Mouse (Mus musculus) stomach, postnatal 0 days (tissue): ENCODE data around the gene Rsbn1l. TPM values are rescaled to one million over a fixed set of nuclear protein-coding genes. Genes with fewer than 3 reads are reported as not detected.

ENCODE experiments used
- ATAC-seq: fragments of 200-750 bp; cut with Nextera tagmentation; 2 replicates; pipeline ENCODE4 v1.8.0; 2017; ENCODE audit not compliant: low FRiP score, low TSS enrichment
- DNase-seq: peaks from one replicate; pipeline ENCODE4 v3.0.0-alpha.2; 2016; ENCODE audit warnings: low spot score
- H3K27ac ChIP-seq: fragments of 300-500 bp; sonication (generic); replicated peaks from 2 replicates; pipeline ENCODE4 v1.5.1; 2014; ENCODE audit warnings: mild to moderate bottlenecking, control low read depth
- H3K27me3 ChIP-seq: fragments of 300-500 bp; sonication (generic); 2 replicates; pipeline ENCODE4 v1.6.1; 2014; ENCODE audit warnings: low read length; ENCODE audit not compliant: control insufficient read depth, insufficient read depth
- H3K36me3 ChIP-seq: fragments of 300-500 bp; sonication (generic); 2 replicates; pipeline ENCODE4 v1.6.1; 2014; ENCODE audit warnings: low read length, mixed read lengths; ENCODE audit not compliant: control insufficient read depth, insufficient read depth
- H3K4me1 ChIP-seq: fragments of 300-500 bp; sonication (generic); replicated peaks from 2 replicates; pipeline ENCODE4 v1.6.1; 2014; ENCODE audit warnings: antibody characterized with exemption; ENCODE audit not compliant: control insufficient read depth, insufficient read depth
- H3K4me2 ChIP-seq: fragments of 300-500 bp; sonication (generic); replicated peaks from 2 replicates; pipeline ENCODE4 v1.6.1; 2014; ENCODE audit warnings: low read depth, mild to moderate bottlenecking, control low read depth, moderate library complexity
- H3K4me3 ChIP-seq: fragments of 300-500 bp; sonication (generic); 2 replicates; pipeline ENCODE4 v1.5.1; 2014; ENCODE audit warnings: low read depth, low read length, control low read depth
- H3K9ac ChIP-seq: fragments of 300-500 bp; sonication (generic); 2 replicates; pipeline ENCODE4 v1.6.1; 2014; ENCODE audit warnings: mild to moderate bottlenecking, low read length, control low read depth, mixed read lengths
- H3K9me3 ChIP-seq: fragments of 300-500 bp; sonication (generic); 2 replicates; pipeline ENCODE4 v1.6.1; 2016; ENCODE audit warnings: low read length; ENCODE audit not compliant: control insufficient read depth
- CTCF ChIP-seq: IDR thresholded peaks from 2 replicates; pipeline ENCODE4 v1.5.1; 2016; ENCODE audit warnings: antibody characterized with exemption, low read depth, mild to moderate bottlenecking, moderate library complexity
- EP300 ChIP-seq: optimal IDR thresholded peaks from 2 replicates; pipeline ENCODE3; 2016; ENCODE audit warnings: antibody characterized with exemption
- WGBS: fragments of 180-500 bp; shearing (Covaris S2); extraction: QIAGEN DNeasy Blood & Tissue Kit; methylation state at CpG from one replicate; pipeline ENCODE4 v1.1.7; 2014; 5-methylcytosine and 5-hydroxymethylcytosine counted together
- polyA plus RNA-seq: library from polyadenylated mRNA; unstranded; fragments of >200 nt; fragmentation: Nextera tagmentation; extraction: Ambion mirVana; gene quantifications from 2 replicates; pipeline ENCODE4 v1.2.1, GENCODE M21; 2015

Gene Rsbn1l
- polyA plus RNA-seq, 1 experiment from 2014 or later = 3.4 TPM

DNA sequence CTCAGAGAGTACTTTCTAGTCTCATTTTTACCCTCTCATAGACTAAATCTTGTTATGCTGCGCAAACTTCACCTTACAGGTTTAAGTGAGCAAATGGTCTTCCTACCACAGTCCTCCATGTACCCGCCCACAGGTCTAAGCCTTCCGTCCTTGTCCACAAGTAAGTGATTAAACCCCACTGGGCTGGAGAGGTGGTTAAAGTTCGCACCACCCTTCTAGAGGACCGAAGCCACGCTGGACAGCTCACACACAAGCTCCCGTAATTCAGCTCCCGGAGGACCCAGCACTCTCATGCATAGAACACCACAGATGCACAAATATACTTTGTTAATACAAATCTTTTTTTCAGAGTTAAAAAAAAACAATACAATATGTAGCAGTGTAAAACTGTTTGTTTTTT, 30.1 kb upstream of the Rsbn1l start:
- Histone ChIP-seq H3K4me3 (no peak overlapping the region), H3K27ac (no peak overlapping the region), H3K9me3 (no peaks in the 10 kb centered on the region), H3K4me2 (no peak overlapping the region), H3K4me1 (no peaks in the 10 kb centered on the region), H3K9ac (no peak overlapping the region), H3K27me3 (no peaks in the 10 kb centered on the region), H3K36me3 (peaks cover 8% of the 10 kb centered on the region)
- WGBS = 96% methylated on average over 8 of the region's 8 CpGs
- ATAC-seq (no peak), DNase-seq (no peak)
- no peak for TF ChIP-seq CTCF
- no peak for TF ChIP-seq EP300

DNA sequence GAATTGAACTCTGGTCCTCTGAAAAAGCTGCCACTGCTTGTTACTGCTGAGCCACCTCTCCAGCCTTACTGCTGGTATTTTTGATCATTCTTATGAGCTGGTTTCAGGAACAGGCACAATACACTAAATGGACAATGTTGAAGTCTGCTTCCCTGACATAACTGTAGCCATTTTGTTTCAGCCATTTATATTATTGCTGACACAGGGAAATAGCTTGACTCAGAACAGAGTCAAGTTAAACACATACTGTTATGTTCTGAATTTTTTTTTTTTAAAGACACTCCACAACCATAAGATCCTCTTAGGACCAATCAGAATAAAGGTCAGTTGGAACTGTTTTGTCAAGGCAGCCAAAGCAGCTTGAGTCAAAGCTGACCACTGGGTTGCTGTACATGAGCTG, 27.3 kb upstream of the Rsbn1l start:
- DNase-seq (no peak), ATAC-seq (no peak)
- H3K4me1 ChIP-seq = no peaks in the 10 kb centered on the region
- no peak overlapping the region for H3K4me2 ChIP-seq
- TF ChIP-seq EP300 (no peak), CTCF (no peak)
- H3K27me3 ChIP-seq = no peaks in the 10 kb centered on the region
- peaks cover 4% of the 10 kb centered on the region; the same call in 1 of the 2 replicates for H3K36me3 ChIP-seq
- H3K27ac ChIP-seq = no peak overlapping the region
- no peak overlapping the region for H3K4me3 ChIP-seq
- H3K9me3 ChIP-seq = no peaks in the 10 kb centered on the region
- H3K9ac ChIP-seq = no peak overlapping the region

DNA sequence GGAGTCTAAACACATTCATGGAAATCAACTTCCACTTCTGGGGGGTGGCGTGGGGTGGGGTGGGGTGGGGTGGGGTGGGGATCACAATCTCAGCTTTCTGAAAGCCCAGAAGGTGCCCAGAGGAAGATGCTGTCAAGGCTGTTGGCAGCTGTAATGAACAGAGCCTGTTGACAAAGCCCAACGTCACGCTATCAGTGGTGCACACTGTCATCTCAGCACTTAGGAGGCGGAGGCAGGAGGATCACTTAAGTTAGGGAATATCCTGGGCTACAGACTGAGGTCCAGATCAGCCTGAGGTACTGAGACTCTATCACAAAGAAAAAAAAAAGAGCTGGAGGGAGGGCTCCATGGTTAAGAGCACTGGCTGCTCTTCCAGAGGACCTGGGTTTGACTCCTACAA, 18.5 kb upstream of the Rsbn1l start:
- ATAC-seq (no peak), DNase-seq (no peak)
- Histone ChIP-seq H3K9ac (no peak overlapping the region), H3K36me3 (no peaks in the 10 kb centered on the region), H3K4me2 (no peak overlapping the region), H3K4me3 (no peak overlapping the region), H3K27ac (no peak overlapping the region), H3K9me3 (no peaks in the 10 kb centered on the region), H3K27me3 (no peaks in the 10 kb centered on the region), H3K4me1 (no peaks in the 10 kb centered on the region)
- TF ChIP-seq CTCF (no peak), EP300 (no peak)
- 79% methylated on average over 4 of the region's 4 CpGs for WGBS

DNA sequence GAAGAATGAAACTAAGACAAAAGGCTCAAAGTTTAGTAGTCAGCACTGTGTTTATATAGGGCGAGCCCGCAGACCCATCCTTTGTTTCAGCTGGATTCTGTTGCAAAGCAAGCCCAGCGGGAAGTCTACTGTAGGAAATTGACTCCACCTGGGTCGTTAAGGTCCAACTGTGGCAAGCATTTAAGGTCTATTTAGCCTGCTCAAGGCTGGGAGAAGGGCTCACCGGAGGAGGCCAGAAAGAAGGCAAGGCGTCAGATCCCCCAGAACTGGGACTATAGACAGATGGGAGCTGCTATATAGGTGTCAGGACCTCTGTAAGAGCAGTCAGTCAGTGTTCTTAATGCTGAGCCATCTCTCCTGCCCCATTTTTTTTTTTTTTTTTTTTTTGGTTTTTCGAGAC, 17.8 kb upstream of the Rsbn1l start:
- no peaks in the 10 kb centered on the region for H3K36me3 ChIP-seq
- no peak overlapping the region for H3K9ac ChIP-seq
- 46% methylated on average over 6 of the region's 7 CpGs for WGBS
- no peak overlapping the region for H3K4me2 ChIP-seq
- TF ChIP-seq EP300 = no peak
- no peak for TF ChIP-seq CTCF
- DNase-seq = no peak
- no peak overlapping the region for H3K27ac ChIP-seq
- H3K27me3 ChIP-seq = no peaks in the 10 kb centered on the region
- no peak for ATAC-seq
- H3K9me3 ChIP-seq = no peaks in the 10 kb centered on the region
- no peak overlapping the region for H3K4me3 ChIP-seq
- H3K4me1 ChIP-seq = no peaks in the 10 kb centered on the region

DNA sequence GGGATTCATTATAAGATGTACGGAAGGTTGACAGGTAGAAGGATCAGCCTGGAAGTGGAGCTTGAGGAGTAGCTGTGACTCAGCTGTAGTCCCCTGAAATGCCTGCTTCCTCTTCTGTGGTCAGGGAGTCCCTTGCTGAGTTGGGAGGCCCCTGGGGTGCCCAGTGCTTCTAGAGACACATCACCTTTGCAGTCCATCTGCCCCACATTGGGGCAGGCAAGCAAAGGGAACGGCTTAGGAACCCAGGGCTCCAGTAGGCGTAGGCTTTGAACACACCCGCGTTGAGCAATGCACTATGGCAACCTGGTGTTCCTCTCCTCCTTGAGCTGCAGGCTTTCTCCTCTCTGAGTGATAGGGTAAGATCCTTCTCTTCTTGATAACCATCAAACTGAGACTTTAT, 16.9 kb upstream of the Rsbn1l start:
- TF ChIP-seq CTCF (no peak), EP300 (no peak)
- DNase-seq (no peak), ATAC-seq (no peak)
- WGBS = 69% methylated on average over 5 of the region's 5 CpGs
- Histone ChIP-seq H3K9me3 (no peaks in the 10 kb centered on the region), H3K9ac (no peak overlapping the region), H3K4me2 (no peak overlapping the region), H3K36me3 (no peaks in the 10 kb centered on the region), H3K4me3 (no peak overlapping the region), H3K27me3 (no peaks in the 10 kb centered on the region), H3K4me1 (no peaks in the 10 kb centered on the region), H3K27ac (no peak overlapping the region)

DNA sequence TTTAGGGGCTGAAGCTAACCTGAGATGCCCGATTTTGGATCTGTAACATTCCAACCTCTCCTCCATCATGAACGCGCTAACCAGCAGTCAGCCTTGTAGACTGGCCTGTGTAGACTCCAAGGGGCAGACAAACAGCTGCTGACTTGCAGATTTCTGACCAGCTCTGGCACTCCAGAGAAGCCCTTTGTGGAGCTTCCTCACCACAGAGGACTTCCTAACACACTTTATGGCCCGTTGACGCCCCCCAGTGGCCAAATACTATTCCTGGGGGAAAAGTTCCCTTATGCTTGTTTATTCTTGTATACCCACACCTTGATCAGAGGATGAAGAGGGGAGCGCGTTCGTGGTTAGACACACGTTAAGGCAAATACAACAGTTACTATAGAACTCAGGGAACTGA, 12.8 kb upstream of the Rsbn1l start:
- Histone ChIP-seq H3K36me3 (no peaks in the 10 kb centered on the region), H3K4me1 (no peaks in the 10 kb centered on the region), H3K27me3 (no peaks in the 10 kb centered on the region), H3K9ac (no peak overlapping the region), H3K4me3 (no peak overlapping the region), H3K27ac (no peak overlapping the region), H3K9me3 (no peaks in the 10 kb centered on the region), H3K4me2 (no peak overlapping the region)
- peak; percentile 57 for DNase-seq
- ATAC-seq = no peak
- TF ChIP-seq EP300 = no peak
- TF ChIP-seq CTCF = peak; percentile 62
- WGBS = 64% methylated on average over 9 of the region's 9 CpGs
